ENCODE assay signal across 8 mouse cellular contexts in genomic region chr10:100016941-100017770, GRCm38 (mm10). TPM values are rescaled to one million over a fixed set of nuclear protein-coding genes. Genes with fewer than 3 reads are reported as not detected.
DNase-seq lines count a peak whose midpoint lies in the region; ATAC-seq and TF ChIP-seq lines count a peak whose summit lies in the region.

No protein-coding gene starts in this region.

- no peak for TF ChIP-seq EP300 in liver, embryonic 14.5 days (IDR thresholded peaks at IDR 0.05; ENCODE audit: low read depth)

- TF ChIP-seq CTCF in liver, embryonic 14.5 days (IDR thresholded peaks at IDR 0.05; ENCODE audit: low read depth): no peak

- peak overlapping the region; percentile 79 for H3K4me3 ChIP-seq in lung, embryonic 16.5 days (ENCODE audit: low read length)
- H3K4me3 ChIP-seq in heart, embryonic 13.5 days: peak overlapping the region; percentile 85
- peak overlapping the region; percentile 52 to 58 for H3K4me3 ChIP-seq in liver, embryonic 14.5 days (ENCODE audit: insufficient read depth in 1 of 2, low read depth in 2 of 2, low read length in 2 of 2)
- H3K4me3 ChIP-seq in stomach, embryonic 15.5 days (replicated peaks): peak overlapping the region; percentile 61

- H3K27me3 ChIP-seq in lung, embryonic 16.5 days (ENCODE audit: control insufficient read depth, insufficient read depth, low read depth, low read length): no peaks in the 10 kb centered on the region
- no peaks in the 10 kb centered on the region for H3K27me3 ChIP-seq in heart, embryonic 13.5 days (replicated peaks)
- peaks cover 17% of the 10 kb centered on the region for H3K27me3 ChIP-seq in liver, embryonic 14.5 days (ENCODE audit: control insufficient read depth, insufficient read depth, low read length)
- H3K27me3 ChIP-seq in stomach, embryonic 15.5 days (replicated peaks): no peaks in the 10 kb centered on the region

- H3K4me1 ChIP-seq in lung, embryonic 16.5 days (replicated peaks; ENCODE audit: control insufficient read depth, insufficient read depth, low read length): peaks cover 46% of the 10 kb centered on the region
- peaks cover 50% of the 10 kb centered on the region for H3K4me1 ChIP-seq in heart, embryonic 13.5 days
- H3K4me1 ChIP-seq in liver, embryonic 14.5 days (replicated peaks; ENCODE audit: control insufficient read depth in 2 of 2, insufficient read depth in 2 of 2, low read length in 1 of 2): peaks cover 0 to 6% of the 10 kb centered on the region in 2 experiments; a peak in 2 of 4 replicates
- peaks cover 8% of the 10 kb centered on the region; the same call in 1 of the 2 replicates for H3K4me1 ChIP-seq in stomach, embryonic 15.5 days

- H3K27ac ChIP-seq in lung, embryonic 16.5 days (ENCODE audit: low read length): no peak overlapping the region; the same call in 1 of the 2 replicates
- H3K27ac ChIP-seq in heart, embryonic 13.5 days (replicated peaks): no peak overlapping the region
- H3K27ac ChIP-seq in liver, embryonic 14.5 days: no peak overlapping the region
- peak overlapping the region; percentile 61 for H3K27ac ChIP-seq in stomach, embryonic 15.5 days

- H3K9me3 ChIP-seq in lung, embryonic 16.5 days (ENCODE audit: control insufficient read depth, low read length): no peaks in the 10 kb centered on the region
- H3K9me3 ChIP-seq in heart, embryonic 13.5 days: no peaks in the 10 kb centered on the region
- H3K9me3 ChIP-seq in liver, embryonic 14.5 days (ENCODE audit: control insufficient read depth, low read length): no peaks in the 10 kb centered on the region
- no peaks in the 10 kb centered on the region for H3K9me3 ChIP-seq in stomach, embryonic 15.5 days

- WGBS in lung, embryonic 16.5 days: 8% methylated on average over 13 of the region's 13 CpGs
- WGBS in heart, embryonic 13.5 days: 18% methylated on average over 13 of the region's 13 CpGs
- WGBS in liver, embryonic 14.5 days (ENCODE audit: insufficient replicate concordance): 12% methylated on average over 13 of the region's 13 CpGs
- 11% methylated on average over 13 of the region's 13 CpGs for WGBS in stomach, embryonic 15.5 days

- H3K4me2 ChIP-seq in lung, embryonic 16.5 days (ENCODE audit: low read depth, low read length): peak overlapping the region; percentile 58
- peak overlapping the region; percentile 85 for H3K4me2 ChIP-seq in heart, embryonic 13.5 days
- H3K4me2 ChIP-seq in liver, embryonic 14.5 days (ENCODE audit: low read depth): peak overlapping the region; percentile 50
- H3K4me2 ChIP-seq in stomach, embryonic 15.5 days: peak overlapping the region; percentile 82

- no peak for ATAC-seq in lung, embryonic 16.5 days (ENCODE audit: low read depth)
- ATAC-seq in heart, embryonic 13.5 days (ENCODE audit: extremely low read depth, insufficient number of reproducible peaks, low FRiP score, low TSS enrichment): no peak
- no peak for ATAC-seq in liver, embryonic 14.5 days (ENCODE audit: insufficient read depth)
- no peak for ATAC-seq in stomach, embryonic 15.5 days (ENCODE audit: insufficient read depth, low FRiP score, low read depth)
- ATAC-seq in megakaryocyte-erythroid progenitor cell, adult 5-6 weeks (replicated peaks; ENCODE audit: low FRiP score, low TSS enrichment, poor library complexity, severe bottlenecking): no peak

- DNase-seq in lung, adult 18-20 months: no peak
- DNase-seq in liver, embryonic 14.5 days (ENCODE audit: low read depth in 3 of 3, low spot score in 3 of 3): no peak
- no peak for DNase-seq in frontal cortex, postnatal 36 days (ENCODE audit: low spot score in 2 of 2)
- DNase-seq in adrenal gland, postnatal 36 days: no peak

- H3K9ac ChIP-seq in lung, embryonic 16.5 days (ENCODE audit: low read length): peak overlapping the region; percentile 63
- H3K9ac ChIP-seq in heart, embryonic 13.5 days: peak overlapping the region; percentile 76
- H3K9ac ChIP-seq in liver, embryonic 14.5 days (replicated peaks): no peak overlapping the region
- 0 out of 2 replicates have a peak overlapping the region, but pooled peaks have one; percentile 0 for H3K9ac ChIP-seq in stomach, embryonic 15.5 days

- H3K36me3 ChIP-seq in lung, embryonic 16.5 days (ENCODE audit: control insufficient read depth, insufficient read depth, low read length): peaks cover 6% of the 10 kb centered on the region; the same call in 1 of the 2 replicates
- peaks cover 5% of the 10 kb centered on the region; the same call in 1 of the 2 replicates for H3K36me3 ChIP-seq in heart, embryonic 13.5 days
- H3K36me3 ChIP-seq in liver, embryonic 14.5 days (replicated peaks; ENCODE audit: control insufficient read depth, insufficient read depth, low read depth): no peaks in the 10 kb centered on the region
- H3K36me3 ChIP-seq in stomach, embryonic 15.5 days: no peaks in the 10 kb centered on the region

RNA-seq across cellular contexts. Expression of gene Kitl, which starts 1.7 kb away (rescaled TPM):
- polyA plus RNA-seq in lung, embryonic 16.5 days (2015; fragmentation: Nextera tagmentation; extraction: Ambion mirVana): 38.5 and 41.2 TPM in 2 replicates
- 11.4 and 11.7 TPM in 2 replicates for polyA plus RNA-seq in heart, embryonic 13.5 days (2015; fragmentation: Nextera tagmentation; extraction: Ambion mirVana)
- polyA plus RNA-seq in liver, embryonic 14.5 days (2012; rRNA removed): 3.2 and 4.2 TPM in 2 replicates
- 9.7 and 11.4 TPM in 2 replicates for polyA plus RNA-seq in liver, embryonic 14.5 days (2014; fragmentation: Nextera tagmentation; extraction: Ambion mirVana)
- polyA plus RNA-seq in stomach, embryonic 15.5 days (2015; fragmentation: Nextera tagmentation; extraction: Ambion mirVana): 32.0 and 40.2 TPM in 2 replicates
- total RNA-seq in adrenal gland, postnatal 36 days (2021): 10 to 100 TPM; 26.4 to 27.1 TPM
- total RNA-seq in megakaryocyte-erythroid progenitor cell, adult 5-6 weeks (2014; fragmentation: Nextera tagmentation): not detected in 2 replicates
- total RNA-seq in megakaryocyte-erythroid progenitor cell, adult 5-6 weeks (2017): not detected in 2 replicates
